Mouse (Mus musculus) E14TG2a.4 (cell line): ENCODE results near the gene E2f2.

Source experiments
- CTCF ChIP-seq: conservative IDR thresholded peaks from 2 replicates; pipeline ENCODE4 v1.5.1; 2014; ENCODE audit warnings: low read length
- NANOG ChIP-seq: IDR thresholded peaks from 2 replicates; pipeline ENCODE4 v1.6.1; 2014; ENCODE audit warnings: borderline replicate concordance, low read length, mixed read lengths
- POU5F1 ChIP-seq: IDR thresholded peaks from 2 replicates; pipeline ENCODE4 v1.6.1; 2014; ENCODE audit warnings: low read length, borderline replicate concordance

DNA sequence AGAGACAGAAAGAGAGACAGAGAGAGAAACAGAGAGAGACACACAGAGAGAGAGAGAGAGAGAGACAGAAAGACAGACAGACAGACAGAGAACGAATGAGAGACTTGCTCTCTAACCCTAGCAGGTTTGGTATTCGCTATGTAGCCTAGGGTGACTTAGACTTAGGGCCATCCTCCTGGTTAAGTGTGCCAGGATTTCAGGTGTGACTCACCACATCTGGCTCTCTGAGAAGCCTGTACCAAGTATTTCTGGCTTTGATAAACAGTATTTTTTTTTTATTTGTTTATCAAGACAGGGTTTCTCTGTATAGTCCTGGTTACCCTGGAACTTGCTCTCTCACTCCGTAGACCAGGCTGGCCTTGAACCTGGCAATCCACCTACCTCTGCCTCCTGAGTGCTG lies 4.5 kb upstream of the E2f2 start:
- TF ChIP-seq CTCF (no peak), POU5F1 (no peak), NANOG (no peak)
